Mouse (Mus musculus): ENCODE measurements around the gene Frmd5.
A peak's percentile ranks its signal among the peaks of the same experiment; 100 is the strongest.
"Not testable (repeated sequence)": the region's sequence is repeated elsewhere in the genome, so short reads cannot be mapped to it uniquely, and the experiment has no call there.

Frmd5 gene

DNA sequence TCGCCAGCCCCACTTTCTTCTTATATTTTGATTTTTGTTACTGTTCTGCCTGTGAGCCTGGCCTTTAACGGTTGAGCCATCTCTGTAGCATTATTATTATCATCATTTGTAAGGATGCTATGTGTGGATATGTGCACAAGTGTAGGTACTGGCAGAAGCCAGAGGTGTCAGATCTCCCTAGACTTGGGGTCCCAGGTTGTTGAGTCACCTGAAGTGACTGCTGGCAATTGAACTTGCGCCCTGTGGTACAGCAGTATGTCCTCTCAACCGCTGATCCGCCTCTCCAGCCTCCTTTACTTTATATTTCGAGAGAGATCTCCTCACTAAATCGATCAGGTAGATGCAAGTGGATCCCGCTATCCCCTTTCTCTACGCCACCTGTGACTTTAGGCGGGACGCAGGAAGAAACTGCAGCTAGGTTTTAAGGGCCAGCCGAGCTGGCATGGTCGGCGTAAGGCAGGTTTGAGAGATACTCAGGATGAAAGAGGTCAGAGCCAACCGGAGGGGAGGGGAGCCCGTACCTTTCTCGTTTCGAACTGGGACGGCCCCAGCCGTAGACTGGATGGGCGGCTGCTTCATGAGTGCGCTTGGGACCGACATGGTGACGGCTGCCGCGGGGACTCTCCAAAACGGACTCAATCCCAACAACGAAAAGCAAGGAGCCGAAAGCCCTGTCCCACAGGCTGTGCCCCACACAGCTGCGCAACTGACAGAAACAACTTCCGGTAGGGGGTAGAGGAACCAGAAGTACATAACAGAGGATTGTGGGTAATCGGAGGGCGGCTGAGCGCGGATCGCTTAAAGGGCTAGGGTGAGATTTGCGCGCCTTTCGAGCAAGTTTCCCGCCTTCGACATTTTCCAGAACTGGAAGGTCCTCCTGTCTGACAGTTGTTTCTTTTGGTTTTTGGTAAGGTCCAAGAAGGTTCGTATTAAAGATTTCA is 300.7 kb downstream of the Frmd5 start, which contains the start of the genes Mfap1a and Wdr76:
Gene Mfap1a, minus strand, starts transcription at position 724 of the 941 bp plus-strand sequence.
Gene Wdr76, plus strand, starts transcription at position 782 of the 941 bp plus-strand sequence.
- peak; percentile 76 for DNase-seq (ENCODE audit: low read depth, low spot score)

DNA sequence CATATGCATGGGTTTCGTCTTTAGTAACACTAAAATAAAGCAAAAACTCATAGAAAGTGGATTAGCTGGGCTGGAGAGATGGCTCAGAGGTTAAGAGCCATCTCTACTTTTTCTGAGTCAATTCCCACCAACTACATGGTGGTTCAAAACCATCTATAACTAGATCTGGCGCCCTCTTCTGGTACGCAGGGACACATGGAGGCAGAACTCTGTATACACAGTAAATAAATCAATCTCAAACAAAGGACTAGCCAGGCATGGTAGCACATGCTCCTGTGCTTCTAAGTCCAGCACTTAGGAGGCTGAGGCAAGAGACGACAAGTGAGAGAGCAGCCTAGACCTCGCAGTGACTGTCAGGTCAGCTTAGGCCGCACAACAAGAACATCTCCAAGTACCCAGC is 305.3 kb downstream of the Frmd5 start:
- not testable (repeated sequence) for DNase-seq (ENCODE audit: low read depth, low spot score)

All from retina, postnatal 7 days (tissue).